Mouse (Mus musculus) heart, postnatal 14 days (tissue): ENCODE data around the gene Gm5128. TPM values are rescaled to one million over a fixed set of nuclear protein-coding genes. Genes with fewer than 3 reads are reported as not detected.
"Not testable (repeated sequence)": the region's sequence is repeated elsewhere in the genome, so short reads cannot be mapped to it uniquely, and the experiment has no call there.

Experiments
- DNase-seq, 2 experiments: peaks; one replicate each; pipeline ENCODE4 v3.0.0; 2021 to 2022
- intact Hi-C: fragments of 180-260 bp; cut with DNase I; formaldehyde crosslinking; loops from one replicate; pipeline ENCODE4 v1.15.1; 2025
- long read RNA-seq, 2 experiments: library from polyadenylated mRNA; stranded (forward); transcript quantifications; one replicate each; pipeline ENCODE4 v2.0.0; 2021
- total RNA-seq, 2 experiments: library from RNA; stranded (reverse); gene quantifications; 2 replicates each; pipeline ENCODE4 v1.2.3; 2021

The Gm5128 gene
- not detected for total RNA-seq
- long read RNA-seq, experiment 1, result 0 reads
- long read RNA-seq, experiment 2, result 0 reads

GRCm38 (mm10) chrX:135372984-135373383, at the start of gene Gm5128:
Gm5128 (plus strand) TSS chrX:135373284.
- DNase-seq, intact Hi-C loops: not testable (repeated sequence)

- intact Hi-C loops, DNase-seq: not testable (repeated sequence)
Measured at GRCm38 (mm10) chrX:135360685-135361084, 12.4 kb upstream of the Gm5128 start.

- intact Hi-C loops, DNase-seq: not testable (repeated sequence)
Measured at GRCm38 (mm10) chrX:135361943-135362342, 11.1 kb upstream of the Gm5128 start.

GRCm38 (mm10) chrX:135403578-135403977, 30.5 kb downstream of the Gm5128 start:
- DNase-seq, intact Hi-C loops: not testable (repeated sequence)

- DNase-seq, intact Hi-C loops: not testable (repeated sequence)
Measured at GRCm38 (mm10) chrX:135421203-135421602, 48.1 kb downstream of the Gm5128 start.

GRCm38 (mm10) chrX:135421824-135422223, 48.7 kb downstream of the Gm5128 start:
- intact Hi-C loops, result not testable (repeated sequence)

GRCm38 (mm10) chrX:135422473-135422872, 49.4 kb downstream of the Gm5128 start:
- intact Hi-C loops, DNase-seq: not testable (repeated sequence)

More at GRCm38 (mm10) chrX:135421824-135422223, 48.7 kb downstream of the Gm5128 start:
- not testable (repeated sequence) for DNase-seq

Other genes starting within 250 kb of the Gm5128 start
- not detected for gene Gm15023, start 195.7 kb upstream of the Gm5128 start, total RNA-seq
- not detected for gene Tceal6, start 162.6 kb upstream of the Gm5128 start, total RNA-seq
- gene Pramel3, start 71.0 kb upstream of the Gm5128 start, total RNA-seq, result not detected
- not detected for gene Gm7903, start 60.6 kb downstream of the Gm5128 start, total RNA-seq
- gene AV320801, start 121.3 kb downstream of the Gm5128 start, total RNA-seq, result not detected
- under 1 TPM in 1 of 2 experiments, not detected in 1; 0.10 TPM for gene Nxf7, start 225.5 kb downstream of the Gm5128 start, total RNA-seq